Mouse (Mus musculus): ENCODE results near the gene Slc7a5. TPM values are rescaled to one million over a fixed set of nuclear protein-coding genes. Genes with fewer than 3 reads are reported as not detected.

The Slc7a5 gene
- 37.1 and 43.0 TPM in 2 replicates for polyA plus RNA-seq (2014; fragmentation: Nextera tagmentation; extraction: Ambion mirVana)

DNA sequence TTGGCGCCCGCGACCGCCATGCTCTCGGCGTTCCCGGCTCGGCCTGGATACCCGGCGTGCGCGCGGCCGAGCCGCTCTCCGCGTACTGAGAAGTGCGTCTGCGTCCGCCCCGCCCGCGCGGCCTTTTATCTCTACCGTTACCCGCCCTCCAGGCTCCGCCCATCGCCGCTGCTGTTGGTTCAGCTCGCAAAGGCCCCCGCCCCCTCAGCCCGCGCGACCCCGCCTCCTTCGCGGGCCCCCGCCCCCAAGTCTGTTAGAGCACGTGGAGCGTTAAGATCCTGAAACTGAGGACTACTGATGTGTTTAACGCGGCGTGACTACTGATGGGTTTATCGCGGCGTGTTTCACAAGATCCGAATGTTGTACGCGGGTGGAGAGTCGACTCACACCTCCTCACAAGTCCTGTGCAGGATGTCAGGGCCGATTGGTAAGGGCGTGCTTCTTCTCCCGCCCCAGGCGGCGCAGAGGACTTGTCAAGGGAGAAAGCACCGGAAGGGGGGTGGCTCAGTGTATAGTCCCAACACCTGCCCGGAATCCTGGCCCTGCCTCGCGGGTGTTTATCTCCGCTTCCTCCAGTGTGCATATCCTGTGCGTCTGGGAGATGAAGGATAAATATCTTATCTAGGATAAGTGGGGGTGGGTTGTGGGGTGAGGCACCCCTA is at the start of gene Slc7a5:
TSS of gene Slc7a5 (minus strand) at position 108 of the 662 bp plus-strand sequence.
- Histone ChIP-seq H3K4me1 (replicated peaks; ENCODE audit: control insufficient read depth, insufficient read depth, low read length) (peaks cover 10% of the 10 kb centered on the region; the same call in 1 of the 2 replicates), H3K9ac (ENCODE audit: low read length) (peak within 1 kb of the TSS; percentile 72), H3K27ac (ENCODE audit: low read depth, low read length) (no peak within 1 kb of the TSS; the same call in 1 of the 2 replicates), H3K9me3 (ENCODE audit: control insufficient read depth, low read length) (no peaks in the 10 kb centered on the region), H3K27me3 (ENCODE audit: control insufficient read depth, insufficient read depth, low read length) (peaks cover 6% of the 10 kb centered on the region; the same call in 1 of the 2 replicates), H3K4me3 (ENCODE audit: low read depth, low read length) (peak within 1 kb of the TSS; percentile 78), H3K36me3 (ENCODE audit: control insufficient read depth, insufficient read depth, low read length) (no peaks in the 10 kb centered on the region), H3K4me2 (ENCODE audit: low read depth, low read length, severe bottlenecking) (peak within 1 kb of the TSS; percentile 97)
- WGBS, result under 1% methylated on average over 55 of the region's 61 CpGs
- ATAC-seq (replicated peaks; ENCODE audit: low FRiP score), result peak; percentile 90
- DNase-seq (ENCODE audit: low spot score), result peak; percentile 99

DNA sequence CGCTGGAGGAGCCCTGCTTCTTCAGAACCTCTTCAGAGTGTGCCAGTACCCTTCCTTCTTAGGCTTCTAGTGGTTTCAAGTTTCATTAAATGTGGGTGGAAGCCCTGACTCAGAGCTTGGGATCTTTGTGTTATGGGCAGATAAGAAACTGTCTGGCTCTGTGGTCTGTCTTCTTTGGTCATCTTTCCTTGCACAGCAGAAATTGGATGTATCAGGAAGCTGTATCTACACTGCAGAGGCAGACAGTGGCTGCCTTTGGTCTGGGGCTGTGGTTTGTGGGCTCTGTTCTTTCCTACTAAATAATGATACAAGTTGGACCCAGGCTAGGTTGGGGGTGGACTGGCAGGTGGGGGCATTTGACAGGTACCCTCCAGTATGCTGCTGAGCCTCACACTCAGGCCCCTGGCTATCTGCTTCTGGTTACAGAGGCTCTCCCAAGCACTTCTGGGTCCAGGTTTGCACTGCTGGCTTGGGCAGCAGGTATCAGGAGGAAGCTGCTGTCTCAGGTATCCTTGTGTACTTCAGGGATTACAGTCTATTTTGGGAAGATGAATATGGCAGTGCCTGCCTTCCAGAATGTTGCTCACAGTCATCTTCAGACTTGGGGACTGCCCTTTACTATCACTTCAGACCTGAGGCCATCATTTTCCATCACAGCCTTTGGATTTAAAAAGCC is 48.5 kb upstream of the Slc7a5 start:
- H3K36me3 ChIP-seq (ENCODE audit: control insufficient read depth, insufficient read depth, low read length), result no peaks in the 10 kb centered on the region; the same call in 1 of the 2 replicates
- H3K27me3 ChIP-seq (ENCODE audit: control insufficient read depth, insufficient read depth, low read length), result no peaks in the 10 kb centered on the region
- ATAC-seq (replicated peaks; ENCODE audit: low FRiP score) (no peak), DNase-seq (ENCODE audit: low spot score) (no peak)
- H3K27ac ChIP-seq (ENCODE audit: low read depth, low read length), result no peak overlapping the region
- H3K9ac ChIP-seq (ENCODE audit: low read length), result no peak overlapping the region
- H3K9me3 ChIP-seq (ENCODE audit: control insufficient read depth, low read length), result no peaks in the 10 kb centered on the region
- no peak overlapping the region for H3K4me3 ChIP-seq (ENCODE audit: low read depth, low read length)
- peaks cover 3% of the 10 kb centered on the region; the same call in 1 of the 2 replicates for H3K4me1 ChIP-seq (replicated peaks; ENCODE audit: control insufficient read depth, insufficient read depth, low read length)
- WGBS, result 86% methylated on average over 1 of the region's 1 CpGs
- no peak overlapping the region for H3K4me2 ChIP-seq (ENCODE audit: low read depth, low read length, severe bottlenecking)

DNA sequence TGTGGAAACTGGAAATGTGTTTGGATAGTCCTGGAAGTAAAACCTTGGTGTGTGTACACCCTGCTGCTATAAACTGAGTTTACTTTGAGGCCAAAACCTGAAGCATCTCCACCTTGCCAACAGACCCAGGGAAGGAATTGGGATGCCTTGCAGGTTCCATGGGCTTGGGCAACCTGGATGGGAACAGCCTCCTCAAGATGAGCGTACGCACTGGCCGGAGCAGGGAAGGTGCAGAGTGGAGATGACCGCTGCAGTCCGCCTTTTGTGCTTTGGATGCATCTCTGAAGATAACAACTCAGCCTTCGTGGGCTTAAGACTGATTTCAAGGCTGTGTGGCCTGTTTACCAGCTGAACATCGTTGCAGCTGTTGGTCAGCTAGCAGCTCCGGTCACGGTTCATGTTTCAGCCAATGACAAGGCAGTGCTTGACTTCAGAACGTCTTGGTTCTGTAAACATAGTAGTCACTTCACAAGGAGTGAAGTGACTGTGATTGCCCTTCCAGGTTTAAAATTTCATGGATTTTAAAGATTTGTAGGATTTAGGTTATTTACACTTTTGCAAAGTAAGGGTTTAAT is 47.6 kb upstream of the Slc7a5 start:
- Histone ChIP-seq H3K27me3 (ENCODE audit: control insufficient read depth, insufficient read depth, low read length) (no peaks in the 10 kb centered on the region), H3K4me3 (ENCODE audit: low read depth, low read length) (no peak overlapping the region), H3K27ac (ENCODE audit: low read depth, low read length) (no peak overlapping the region), H3K4me1 (replicated peaks; ENCODE audit: control insufficient read depth, insufficient read depth, low read length) (peaks cover 3% of the 10 kb centered on the region; the same call in 1 of the 2 replicates), H3K36me3 (ENCODE audit: control insufficient read depth, insufficient read depth, low read length) (no peaks in the 10 kb centered on the region; the same call in 1 of the 2 replicates), H3K4me2 (ENCODE audit: low read depth, low read length, severe bottlenecking) (no peak overlapping the region), H3K9me3 (ENCODE audit: control insufficient read depth, low read length) (no peaks in the 10 kb centered on the region), H3K9ac (ENCODE audit: low read length) (no peak overlapping the region)
- WGBS, result 90% methylated on average over 10 of the region's 10 CpGs
- no peak for ATAC-seq (replicated peaks; ENCODE audit: low FRiP score)
- DNase-seq (ENCODE audit: low spot score), result no peak

DNA sequence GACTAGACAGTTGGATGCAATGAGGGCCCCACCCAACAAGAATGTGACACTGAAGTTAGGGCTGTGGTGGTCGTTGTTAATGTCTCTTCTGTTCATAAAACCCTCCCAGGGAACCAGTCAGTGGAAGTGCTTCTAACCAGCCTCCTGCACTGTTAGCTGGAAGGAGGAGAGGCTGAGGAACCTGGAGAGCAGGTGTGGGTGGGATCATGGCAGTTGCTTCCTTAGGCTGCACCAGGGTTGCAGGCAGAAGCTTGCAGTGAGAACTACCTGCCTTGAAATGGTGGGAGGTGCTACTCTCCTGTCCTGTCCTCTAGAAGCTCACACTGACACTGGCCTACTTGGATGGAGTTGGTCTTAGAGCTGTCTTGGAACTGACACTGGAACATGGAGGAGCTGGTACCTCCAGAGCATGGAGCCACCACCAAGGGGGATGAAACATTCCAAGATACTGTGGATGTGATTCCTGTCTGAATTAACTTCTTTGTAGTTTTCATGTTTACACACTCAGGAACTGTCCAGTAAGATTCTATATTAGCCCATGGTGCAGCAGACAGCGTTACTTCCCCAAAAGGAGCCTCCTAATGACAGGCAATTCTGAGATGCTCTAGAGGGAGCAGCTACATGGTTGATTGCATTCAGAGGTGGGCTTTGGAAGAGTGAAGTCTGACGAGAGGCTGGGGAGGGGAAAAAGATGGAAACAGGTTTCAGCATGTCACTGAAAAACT is 46.5 kb upstream of the Slc7a5 start:
- 88% methylated on average over 3 of the region's 3 CpGs for WGBS
- Histone ChIP-seq H3K4me1 (replicated peaks; ENCODE audit: control insufficient read depth, insufficient read depth, low read length) (peaks cover 6% of the 10 kb centered on the region; the same call in 1 of the 2 replicates), H3K4me3 (ENCODE audit: low read depth, low read length) (no peak overlapping the region), H3K4me2 (ENCODE audit: low read depth, low read length, severe bottlenecking) (no peak overlapping the region), H3K9me3 (ENCODE audit: control insufficient read depth, low read length) (no peaks in the 10 kb centered on the region), H3K36me3 (ENCODE audit: control insufficient read depth, insufficient read depth, low read length) (no peaks in the 10 kb centered on the region; the same call in 1 of the 2 replicates), H3K27me3 (ENCODE audit: control insufficient read depth, insufficient read depth, low read length) (no peaks in the 10 kb centered on the region), H3K27ac (ENCODE audit: low read depth, low read length) (no peak overlapping the region), H3K9ac (ENCODE audit: low read length) (no peak overlapping the region)
- ATAC-seq (replicated peaks; ENCODE audit: low FRiP score), result no peak
- DNase-seq (ENCODE audit: low spot score), result no peak

DNA sequence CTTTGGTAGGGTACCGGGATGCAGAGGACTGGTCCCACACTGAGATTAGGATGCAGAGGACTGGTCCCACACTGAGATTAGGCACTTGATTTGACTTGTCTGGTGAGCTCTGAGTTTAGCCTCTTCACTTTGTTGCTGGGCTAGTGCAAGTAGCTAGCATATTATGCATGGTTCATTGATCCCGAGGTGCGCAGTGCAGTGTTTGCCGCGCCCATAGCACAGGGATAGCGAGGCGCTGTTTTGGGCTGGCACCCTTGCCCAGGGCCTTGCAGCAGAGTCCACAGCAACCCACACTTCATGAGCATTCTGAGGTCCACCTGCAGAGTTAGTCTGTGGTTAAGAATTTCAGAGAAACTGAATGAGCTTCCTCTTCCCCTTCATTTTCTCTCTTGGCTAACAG is 45.3 kb upstream of the Slc7a5 start:
- Histone ChIP-seq H3K36me3 (ENCODE audit: control insufficient read depth, insufficient read depth, low read length) (no peaks in the 10 kb centered on the region; the same call in 1 of the 2 replicates), H3K27ac (ENCODE audit: low read depth, low read length) (no peak overlapping the region), H3K27me3 (ENCODE audit: control insufficient read depth, insufficient read depth, low read length) (no peaks in the 10 kb centered on the region), H3K4me2 (ENCODE audit: low read depth, low read length, severe bottlenecking) (0 out of 2 replicates have a peak overlapping the region, but pooled peaks have one; percentile 16), H3K4me3 (ENCODE audit: low read depth, low read length) (no peak overlapping the region), H3K4me1 (replicated peaks; ENCODE audit: control insufficient read depth, insufficient read depth, low read length) (peaks cover 12% of the 10 kb centered on the region; the same call in 1 of the 2 replicates), H3K9ac (ENCODE audit: low read length) (no peak overlapping the region), H3K9me3 (ENCODE audit: control insufficient read depth, low read length) (no peaks in the 10 kb centered on the region)
- 88% methylated on average over 7 of the region's 7 CpGs for WGBS
- ATAC-seq (replicated peaks; ENCODE audit: low FRiP score), result no peak
- no peak for DNase-seq (ENCODE audit: low spot score)

DNA sequence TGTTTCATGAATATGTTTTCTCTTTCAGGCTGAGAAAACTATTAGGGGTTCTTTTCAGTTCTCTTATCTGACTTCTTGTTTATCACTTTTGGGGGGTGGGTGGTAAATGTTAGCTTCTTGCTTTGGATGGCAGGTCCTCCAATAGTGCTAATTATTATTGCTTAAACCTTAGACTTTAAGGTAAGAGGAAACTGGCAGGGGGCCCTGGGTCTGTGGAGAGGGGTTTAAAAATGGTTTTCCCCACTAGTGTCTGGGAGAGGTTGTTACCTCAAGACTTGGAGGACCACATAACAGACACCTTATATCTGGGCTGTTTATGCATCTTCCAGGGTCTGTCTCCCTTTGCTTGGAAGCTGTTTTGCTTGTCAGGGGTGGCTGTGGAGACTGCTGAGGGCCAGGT is 44.6 kb upstream of the Slc7a5 start:
- H3K4me3 ChIP-seq (ENCODE audit: low read depth, low read length), result no peak overlapping the region; the same call in 1 of the 2 replicates
- no peaks in the 10 kb centered on the region; the same call in 1 of the 2 replicates for H3K36me3 ChIP-seq (ENCODE audit: control insufficient read depth, insufficient read depth, low read length)
- H3K27ac ChIP-seq (ENCODE audit: low read depth, low read length), result no peak overlapping the region
- no peaks in the 10 kb centered on the region for H3K9me3 ChIP-seq (ENCODE audit: control insufficient read depth, low read length)
- H3K27me3 ChIP-seq (ENCODE audit: control insufficient read depth, insufficient read depth, low read length), result no peaks in the 10 kb centered on the region
- DNase-seq (ENCODE audit: low spot score) (no peak), ATAC-seq (replicated peaks; ENCODE audit: low FRiP score) (no peak)
- peaks cover 17% of the 10 kb centered on the region for H3K4me1 ChIP-seq (replicated peaks; ENCODE audit: control insufficient read depth, insufficient read depth, low read length)
- no peak overlapping the region for H3K9ac ChIP-seq (ENCODE audit: low read length)
- H3K4me2 ChIP-seq (ENCODE audit: low read depth, low read length, severe bottlenecking), result peak overlapping the region; percentile 84; the same call in 1 of the 2 replicates

DNA sequence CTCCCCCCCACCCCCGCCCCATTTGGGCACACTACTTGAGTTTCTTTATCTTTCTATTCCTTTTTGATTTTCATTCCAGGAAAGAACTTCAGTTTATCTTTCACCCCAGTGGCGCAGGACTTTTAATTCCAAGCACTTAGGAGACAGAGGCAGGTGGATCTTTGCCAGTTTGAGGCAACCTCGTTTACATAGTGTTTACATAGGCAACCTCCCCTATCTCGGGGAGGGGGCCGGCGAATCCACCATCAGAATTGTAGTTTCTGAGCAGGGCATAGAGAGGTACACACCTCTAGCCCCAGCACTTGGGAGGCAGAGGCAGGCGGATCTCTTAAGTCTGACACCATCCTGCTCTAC is 44.1 kb upstream of the Slc7a5 start:
- WGBS, result 40% methylated on average over 7 of the region's 7 CpGs

More for the DNA sequence above, 44.1 kb upstream of the Slc7a5 start:
- Histone ChIP-seq H3K4me2 (ENCODE audit: low read depth, low read length, severe bottlenecking) (peak overlapping the region; percentile 84), H3K9ac (ENCODE audit: low read length) (peak overlapping the region; percentile 97), H3K27ac (ENCODE audit: low read depth, low read length) (no peak overlapping the region), H3K36me3 (ENCODE audit: control insufficient read depth, insufficient read depth, low read length) (no peaks in the 10 kb centered on the region; the same call in 1 of the 2 replicates), H3K27me3 (ENCODE audit: control insufficient read depth, insufficient read depth, low read length) (no peaks in the 10 kb centered on the region), H3K9me3 (ENCODE audit: control insufficient read depth, low read length) (no peaks in the 10 kb centered on the region), H3K4me3 (ENCODE audit: low read depth, low read length) (peak overlapping the region; percentile 97), H3K4me1 (replicated peaks; ENCODE audit: control insufficient read depth, insufficient read depth, low read length) (peaks cover 19% of the 10 kb centered on the region)
- DNase-seq (ENCODE audit: low spot score) (no peak), ATAC-seq (replicated peaks; ENCODE audit: low FRiP score) (no peak)

Measured in forebrain, embryonic 11.5 days (tissue).